Mouse (Mus musculus) lung, postnatal 0 days (tissue): ENCODE data around the gene Dpagt1.

ENCODE experiments used
- CTCF ChIP-seq: IDR thresholded peaks from 2 replicates; pipeline ENCODE4 v1.5.1; 2016; ENCODE audit warnings: antibody characterized with exemption, mild to moderate bottlenecking
- EP300 ChIP-seq: IDR thresholded peaks from 2 replicates; pipeline ENCODE4 v1.6.1; 2016; ENCODE audit warnings: antibody characterized with exemption, mild to moderate bottlenecking, control low read depth

GRCm38 (mm10) chr9:44311136-44312134 is 14.4 kb upstream of the Dpagt1 start:
- TF ChIP-seq CTCF (peak; percentile 39), EP300 (peak; percentile 62)
